Comparison of ENCODE assay signal across 8 mouse cellular contexts in the genomic region with DNA sequence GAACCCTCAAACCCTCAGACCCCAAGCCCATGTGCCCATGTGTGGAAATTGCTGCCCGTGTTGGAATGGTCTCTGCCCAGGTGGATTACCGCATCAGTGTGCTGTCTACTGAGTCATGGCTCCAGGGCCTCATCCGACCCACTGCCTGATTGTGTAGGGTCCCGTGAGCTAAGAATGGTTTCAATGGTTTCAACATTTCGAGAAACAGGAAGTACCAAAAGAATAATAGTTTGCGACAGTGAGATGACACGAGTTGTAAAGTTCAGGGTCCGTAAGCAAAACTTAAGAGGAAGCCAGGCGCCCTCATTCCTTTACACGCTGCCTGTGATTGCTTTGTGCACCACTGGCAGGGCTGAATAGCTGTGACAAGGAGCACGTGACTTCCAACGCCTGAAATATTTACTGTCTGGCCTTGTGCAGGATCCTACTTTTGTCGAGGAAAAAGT. TPM values are rescaled to one million over a fixed set of nuclear protein-coding genes. Genes with fewer than 3 reads are reported as not detected.
DNase-seq lines count a peak whose midpoint lies in the region; ATAC-seq lines count a peak whose summit lies in the region.
"Had no signal": no experiment of that assay in that cellular context is flagged by ENCODE, and none has a peak within 500 bp of the region (broad histone marks: within the 10 kb centered on the region; RNA-seq: fewer than 3 reads in every experiment).

No protein-coding gene starts in this region.

- no peak overlapping the region for H3K4me3 ChIP-seq in neural tube, embryonic 11.5 days (ENCODE audit: low read depth, low read length)
- no peak overlapping the region for H3K4me3 ChIP-seq in forebrain, embryonic 12.5 days (replicated peaks)
- no peak overlapping the region for H3K4me3 ChIP-seq in neural tube, embryonic 12.5 days

- no peaks in the 10 kb centered on the region for H3K9me3 ChIP-seq in neural tube, embryonic 11.5 days (ENCODE audit: control insufficient read depth, low read length)
- H3K9me3 ChIP-seq in forebrain, embryonic 12.5 days, result no peaks in the 10 kb centered on the region
- H3K9me3 ChIP-seq in neural tube, embryonic 12.5 days, result no peaks in the 10 kb centered on the region

- H3K4me2 ChIP-seq in neural tube, embryonic 11.5 days (ENCODE audit: low read depth), result no peak overlapping the region
- no peak overlapping the region; the same call in 1 of the 2 replicates for H3K4me2 ChIP-seq in forebrain, embryonic 12.5 days
- peak overlapping the region; percentile 40; the same call in 1 of the 2 replicates for H3K4me2 ChIP-seq in neural tube, embryonic 12.5 days (replicated peaks)

- no peak overlapping the region for H3K27ac ChIP-seq in neural tube, embryonic 11.5 days (ENCODE audit: low read depth, low read length)
- H3K27ac ChIP-seq in forebrain, embryonic 12.5 days, result no peak overlapping the region
- H3K27ac ChIP-seq in neural tube, embryonic 12.5 days, result no peak overlapping the region

- 24% methylated on average over 13 of the region's 13 CpGs for WGBS in neural tube, embryonic 11.5 days
- 40% methylated on average over 13 of the region's 13 CpGs for WGBS in forebrain, embryonic 12.5 days
- WGBS in neural tube, embryonic 12.5 days, result 16% methylated on average over 13 of the region's 13 CpGs

- H3K9ac ChIP-seq in neural tube, embryonic 11.5 days (ENCODE audit: low read length), result no peak overlapping the region
- 0 out of 2 replicates have a peak overlapping the region, but pooled peaks have one; percentile 25 for H3K9ac ChIP-seq in forebrain, embryonic 12.5 days
- H3K9ac ChIP-seq in neural tube, embryonic 12.5 days, result no peak overlapping the region

- H3K27me3 ChIP-seq in neural tube, embryonic 11.5 days (ENCODE audit: control insufficient read depth, insufficient read depth, low read length), result peaks cover 32% of the 10 kb centered on the region
- peaks cover 67% of the 10 kb centered on the region for H3K27me3 ChIP-seq in forebrain, embryonic 12.5 days
- H3K27me3 ChIP-seq in neural tube, embryonic 12.5 days (replicated peaks), result peaks cover 38% of the 10 kb centered on the region

- no peak for DNase-seq in neural tube, embryonic 11.5 days (ENCODE audit: low spot score)
- DNase-seq in neural tube, embryonic 10.5 days (ENCODE audit: extremely low spot score, low spot score), result no peak
- peak; percentile 37 to 40 for DNase-seq in kidney, postnatal 36 days
- DNase-seq in embryo, embryonic 9.5 days (ENCODE audit: extremely low spot score), result no peak
- no peak for DNase-seq in frontal cortex, adult 2 months (ENCODE audit: extremely low spot score in 1 of 2, low spot score in 1 of 2)

- ATAC-seq in neural tube, embryonic 11.5 days (ENCODE audit: insufficient read depth, low FRiP score, low TSS enrichment), result peak; percentile 76
- ATAC-seq in forebrain, embryonic 12.5 days (ENCODE audit: low FRiP score), result no peak
- ATAC-seq in neural tube, embryonic 12.5 days (ENCODE audit: low FRiP score, low read depth), result peak; percentile 44; the same call in 1 of the 2 replicates

- no peaks in the 10 kb centered on the region for H3K36me3 ChIP-seq in neural tube, embryonic 11.5 days (ENCODE audit: control insufficient read depth, insufficient read depth, low read length)
- no peaks in the 10 kb centered on the region for H3K36me3 ChIP-seq in forebrain, embryonic 12.5 days (replicated peaks)
- H3K36me3 ChIP-seq in neural tube, embryonic 12.5 days, result no peaks in the 10 kb centered on the region

- peaks cover 23% of the 10 kb centered on the region for H3K4me1 ChIP-seq in neural tube, embryonic 11.5 days (ENCODE audit: control insufficient read depth, insufficient read depth, low read length)
- H3K4me1 ChIP-seq in forebrain, embryonic 12.5 days, result peaks cover 42% of the 10 kb centered on the region
- H3K4me1 ChIP-seq in neural tube, embryonic 12.5 days, result peaks cover 36% of the 10 kb centered on the region

RNA-seq across cellular contexts. Expression of a gene that starts 3.5 kb away (rescaled TPM):
- polyA plus RNA-seq in neural tube, embryonic 11.5 days (2014; fragmentation: Nextera tagmentation; extraction: Ambion mirVana), result 34.6 and 37.7 TPM in 2 replicates
- polyA plus RNA-seq in forebrain, embryonic 12.5 days (2016; fragmentation: Nextera tagmentation; extraction: Ambion mirVana), result 24.4 and 28.5 TPM in 2 replicates
- polyA plus RNA-seq in neural tube, embryonic 12.5 days (2016; fragmentation: Nextera tagmentation; extraction: Ambion mirVana), result 36.0 and 41.6 TPM in 2 replicates
- 590 and 632 TPM in 2 replicates for polyA plus RNA-seq in frontal cortex, adult 2 months (2012; rRNA removed)

RNA-seq across cellular contexts. Expression of a gene that starts 26.6 kb away (rescaled TPM):
- 0.37 and 0.58 TPM in 2 replicates for polyA plus RNA-seq in neural tube, embryonic 11.5 days (2014; fragmentation: Nextera tagmentation; extraction: Ambion mirVana)
- polyA plus RNA-seq in forebrain, embryonic 12.5 days (2016; fragmentation: Nextera tagmentation; extraction: Ambion mirVana), result 0.46 and 0.52 TPM in 2 replicates
- 0.29 and 0.32 TPM in 2 replicates for polyA plus RNA-seq in neural tube, embryonic 12.5 days (2016; fragmentation: Nextera tagmentation; extraction: Ambion mirVana)
- polyA plus RNA-seq in frontal cortex, adult 2 months (2012; rRNA removed), result 0.04 and 0.12 TPM in 2 replicates
- polyA plus RNA-seq: embryonic facial prominence, embryonic 11.5 days had no signal

RNA-seq across cellular contexts. Expression of a gene that starts 40.0 kb away (rescaled TPM):
- 1,127 and 1,214 TPM in 2 replicates for polyA plus RNA-seq in neural tube, embryonic 11.5 days (2014; fragmentation: Nextera tagmentation; extraction: Ambion mirVana)
- polyA plus RNA-seq in forebrain, embryonic 12.5 days (2016; fragmentation: Nextera tagmentation; extraction: Ambion mirVana), result 834 and 889 TPM in 2 replicates
- 774 and 775 TPM in 2 replicates for polyA plus RNA-seq in neural tube, embryonic 12.5 days (2016; fragmentation: Nextera tagmentation; extraction: Ambion mirVana)
- 53.6 and 61.5 TPM in 2 replicates for polyA plus RNA-seq in frontal cortex, adult 2 months (2012; rRNA removed)

RNA-seq across cellular contexts. Expression of a gene that starts 45.1 kb away (rescaled TPM):
- 0.45 and 0.53 TPM in 2 replicates for polyA plus RNA-seq in neural tube, embryonic 11.5 days (2014; fragmentation: Nextera tagmentation; extraction: Ambion mirVana)
- polyA plus RNA-seq in forebrain, embryonic 12.5 days (2016; fragmentation: Nextera tagmentation; extraction: Ambion mirVana), result 0.31 and 0.72 TPM in 2 replicates
- polyA plus RNA-seq in neural tube, embryonic 12.5 days (2016; fragmentation: Nextera tagmentation; extraction: Ambion mirVana), result 0.50 and 0.96 TPM in 2 replicates
- polyA plus RNA-seq in frontal cortex, adult 2 months (2012; rRNA removed), result 36.1 and 39.2 TPM in 2 replicates

RNA-seq across cellular contexts. Expression of a gene that starts 52.2 kb away (rescaled TPM):
- 1.6 and 2.0 TPM in 2 replicates for polyA plus RNA-seq in neural tube, embryonic 11.5 days (2014; fragmentation: Nextera tagmentation; extraction: Ambion mirVana)
- polyA plus RNA-seq in forebrain, embryonic 12.5 days (2016; fragmentation: Nextera tagmentation; extraction: Ambion mirVana), result 1.4 and 1.5 TPM in 2 replicates
- polyA plus RNA-seq in neural tube, embryonic 12.5 days (2016; fragmentation: Nextera tagmentation; extraction: Ambion mirVana), result 1.7 and 2.5 TPM in 2 replicates
- 1.7 and 1.8 TPM in 2 replicates for polyA plus RNA-seq in frontal cortex, adult 2 months (2012; rRNA removed)

Comparison
In these comparisons a context has a peak if more than half of its experiments do, and no peak if none do; other contexts are left out.
1. DNase-seq: peak in kidney, postnatal 36 days (2 of 2); none in neural tube, embryonic 11.5 days (single experiment), neural tube, embryonic 10.5 days (single experiment), embryo, embryonic 9.5 days (single experiment) and frontal cortex, adult 2 months (0 of 2).
2. RNA of a gene that starts 3.5 kb away (polyA plus RNA-seq): 590 to 632 TPM in frontal cortex, adult 2 months; 36.0 to 41.6 TPM in neural tube, embryonic 12.5 days, 34.6 to 37.7 TPM in neural tube, embryonic 11.5 days and 24.4 to 28.5 TPM in forebrain, embryonic 12.5 days; every median in the first group is over 10 times any median in the second.
3. RNA of a gene that starts 40.0 kb away (polyA plus RNA-seq): 1,127 to 1,214 TPM in neural tube, embryonic 11.5 days, 834 to 889 TPM in forebrain, embryonic 12.5 days and 774 to 775 TPM in neural tube, embryonic 12.5 days; 53.6 to 61.5 TPM in frontal cortex, adult 2 months; every median in the first group is over 10 times any median in the second.